Mouse (Mus musculus) embryonic facial prominence, embryonic 13.5 days (tissue): ENCODE data around the gene Nup54. TPM values are rescaled to one million over a fixed set of nuclear protein-coding genes. Genes with fewer than 3 reads are reported as not detected.

Experiments used
- ATAC-seq: fragments of 200-750 bp; cut with Nextera tagmentation; 2 replicates; pipeline ENCODE4 v1.8.0; 2017; ENCODE audit warnings: low read depth; ENCODE audit not compliant: insufficient number of reproducible peaks, insufficient read depth, low FRiP score, low TSS enrichment
- H3K27ac ChIP-seq: fragments of 300-500 bp; sonication (generic); 2 replicates; pipeline ENCODE4 v1.5.1; 2015; ENCODE audit warnings: moderate library complexity, mild to moderate bottlenecking, inconsistent platforms
- H3K27me3 ChIP-seq: fragments of 300-500 bp; sonication (generic); 2 replicates; pipeline ENCODE4 v1.6.1; 2015; ENCODE audit warnings: mild to moderate bottlenecking, inconsistent platforms
- H3K36me3 ChIP-seq: fragments of 300-500 bp; sonication (generic); 2 replicates; pipeline ENCODE4 v1.6.1; 2015; ENCODE audit warnings: mild to moderate bottlenecking, inconsistent platforms
- H3K4me1 ChIP-seq: fragments of 300-500 bp; sonication (generic); 2 replicates; pipeline ENCODE4 v1.6.1; 2015; ENCODE audit warnings: inconsistent platforms
- H3K4me2 ChIP-seq: fragments of 300-500 bp; sonication (generic); 2 replicates; pipeline ENCODE4 v1.6.1; 2015; ENCODE audit warnings: moderate library complexity, mild to moderate bottlenecking, inconsistent platforms
- H3K4me3 ChIP-seq: fragments of 300-500 bp; sonication (generic); 2 replicates; pipeline ENCODE4 v1.5.1; 2015; ENCODE audit warnings: mild to moderate bottlenecking, inconsistent platforms
- H3K9ac ChIP-seq: fragments of 300-500 bp; sonication (generic); 2 replicates; pipeline ENCODE4 v1.6.1; 2015; ENCODE audit warnings: mild to moderate bottlenecking, inconsistent platforms
- H3K9me3 ChIP-seq: fragments of 300-500 bp; sonication (generic); 2 replicates; pipeline ENCODE4 v1.6.1; 2016; ENCODE audit warnings: inconsistent platforms
- WGBS: fragments of 180-500 bp; shearing (Covaris S2); methylation state at CpG from one replicate; pipeline ENCODE4 v1.1.7; 2015; ENCODE audit warnings: mixed read lengths; 5-methylcytosine and 5-hydroxymethylcytosine counted together
- microRNA-seq: library from miRNA; unstranded; fragments of <30 nt; microRNA quantifications from one replicate; pipeline ENCODE4, GENCODE M21; 2016
- polyA plus RNA-seq: library from polyadenylated mRNA; unstranded; fragments of >200 nt; fragmentation: Nextera tagmentation; extraction: Ambion mirVana; gene quantifications from 2 replicates; pipeline ENCODE4 v1.2.1, GENCODE M21; 2015

Gene Nup54
- polyA plus RNA-seq, 1 experiment from 2014 or later, result 57.0 TPM

- Histone ChIP-seq H3K4me1 (peaks cover 10% of the 10 kb centered on the region; the same call in 1 of the 2 replicates), H3K9me3 (no peaks in the 10 kb centered on the region), H3K9ac (no peak overlapping the region), H3K36me3 (no peaks in the 10 kb centered on the region), H3K4me2 (no peak overlapping the region), H3K4me3 (no peak overlapping the region), H3K27ac (no peak overlapping the region), H3K27me3 (no peaks in the 10 kb centered on the region)
- ATAC-seq, result no peak
- WGBS, result 67% methylated on average over 2 of the region's 2 CpGs
Measured at GRCm38 (mm10) chr5:92372605-92373004, 62.4 kb downstream of the Nup54 start.

- ATAC-seq, result no peak
- no peak overlapping the region for H3K4me2 ChIP-seq
- H3K27me3 ChIP-seq, result no peaks in the 10 kb centered on the region
Measured at GRCm38 (mm10) chr5:92371361-92371976, 63.5 kb downstream of the Nup54 start.

GRCm38 (mm10) chr5:92370891-92371290 lies 64.1 kb downstream of the Nup54 start:
- Histone ChIP-seq H3K4me1 (0 out of 2 replicates have a peak, but pooled peaks cover 4% of the 10 kb centered on the region), H3K27me3 (no peaks in the 10 kb centered on the region), H3K36me3 (no peaks in the 10 kb centered on the region), H3K4me2 (no peak overlapping the region), H3K4me3 (no peak overlapping the region), H3K9me3 (no peaks in the 10 kb centered on the region), H3K9ac (no peak overlapping the region), H3K27ac (no peak overlapping the region; the same call in 1 of the 2 replicates)
- WGBS, result 74% methylated on average over 6 of the region's 6 CpGs
- no peak for ATAC-seq

More at GRCm38 (mm10) chr5:92371361-92371976, 63.5 kb downstream of the Nup54 start:
- H3K4me3 ChIP-seq, result no peak overlapping the region
- 63% methylated on average over 14 of the region's 14 CpGs for WGBS
- no peak overlapping the region for H3K9ac ChIP-seq
- H3K27ac ChIP-seq, result no peak overlapping the region; the same call in 1 of the 2 replicates
- H3K36me3 ChIP-seq, result no peaks in the 10 kb centered on the region
- 0 out of 2 replicates have a peak, but pooled peaks cover 4% of the 10 kb centered on the region for H3K4me1 ChIP-seq
- no peaks in the 10 kb centered on the region for H3K9me3 ChIP-seq

GRCm38 (mm10) chr5:92370392-92370791 lies 64.6 kb downstream of the Nup54 start:
- no peaks in the 10 kb centered on the region for H3K36me3 ChIP-seq
- 0 out of 2 replicates have a peak, but pooled peaks cover 4% of the 10 kb centered on the region for H3K4me1 ChIP-seq
- no peak overlapping the region for H3K4me2 ChIP-seq
- no peak overlapping the region for H3K27ac ChIP-seq
- no peaks in the 10 kb centered on the region for H3K9me3 ChIP-seq
- H3K27me3 ChIP-seq, result no peaks in the 10 kb centered on the region
- no peak overlapping the region for H3K9ac ChIP-seq
- WGBS, result 79% methylated on average over 6 of the region's 6 CpGs
- H3K4me3 ChIP-seq, result no peak overlapping the region
- no peak for ATAC-seq

GRCm38 (mm10) chr5:92369151-92369994 lies 65.6 kb downstream of the Nup54 start:
- no peaks in the 10 kb centered on the region for H3K27me3 ChIP-seq
- no peaks in the 10 kb centered on the region for H3K9me3 ChIP-seq
- 70% methylated on average over 13 of the region's 13 CpGs for WGBS
- H3K4me1 ChIP-seq, result 0 out of 2 replicates have a peak, but pooled peaks cover 4% of the 10 kb centered on the region
- no peak for ATAC-seq
- H3K4me2 ChIP-seq, result no peak overlapping the region
- H3K36me3 ChIP-seq, result no peaks in the 10 kb centered on the region
- no peak overlapping the region for H3K4me3 ChIP-seq
- H3K27ac ChIP-seq, result no peak overlapping the region
- no peak overlapping the region for H3K9ac ChIP-seq

- H3K27me3 ChIP-seq, result no peaks in the 10 kb centered on the region
- no peaks in the 10 kb centered on the region for H3K36me3 ChIP-seq
- WGBS, result 56% methylated on average over 10 of the region's 10 CpGs
- no peaks in the 10 kb centered on the region for H3K9me3 ChIP-seq
- H3K4me3 ChIP-seq, result no peak overlapping the region
- no peak overlapping the region for H3K4me2 ChIP-seq
- no peak overlapping the region for H3K9ac ChIP-seq
- no peak for ATAC-seq
- no peak overlapping the region for H3K27ac ChIP-seq
- 0 out of 2 replicates have a peak, but pooled peaks cover 4% of the 10 kb centered on the region for H3K4me1 ChIP-seq
Measured at GRCm38 (mm10) chr5:92368392-92368791, 66.6 kb downstream of the Nup54 start.

GRCm38 (mm10) chr5:92366565-92366964 lies 68.5 kb downstream of the Nup54 start:
- WGBS, result 65% methylated on average over 6 of the region's 6 CpGs
- Histone ChIP-seq H3K27me3 (no peaks in the 10 kb centered on the region), H3K36me3 (no peaks in the 10 kb centered on the region), H3K4me1 (0 out of 2 replicates have a peak, but pooled peaks cover 4% of the 10 kb centered on the region), H3K9ac (no peak overlapping the region), H3K4me3 (no peak overlapping the region), H3K9me3 (no peaks in the 10 kb centered on the region), H3K4me2 (no peak overlapping the region), H3K27ac (no peak overlapping the region)
- no peak for ATAC-seq

Small RNA genes within 50 kb of the gene (microRNA-seq; reads per million reads assigned to microRNA genes)
- gene Mir6415, result not detected

Other genes with a start within 250 kb of the Nup54 start
- gene U90926, start 219.8 kb downstream of the Nup54 start, polyA plus RNA-seq, result not detected in 2 replicates
- 0.39 TPM in 1 of 2 replicates, not detected in the other for gene Ppef2, start 178.9 kb downstream of the Nup54 start, polyA plus RNA-seq
- gene Naaa, start 157.0 kb downstream of the Nup54 start, polyA plus RNA-seq, result 8.7 and 10.2 TPM in 2 replicates
- 41.0 and 44.8 TPM in 2 replicates for gene Sdad1, start 124.7 kb downstream of the Nup54 start, polyA plus RNA-seq
- gene Cxcl9, start 107.1 kb downstream of the Nup54 start, polyA plus RNA-seq, result not detected in 2 replicates
- gene Art3, start 103.4 kb downstream of the Nup54 start, polyA plus RNA-seq, result 2.4 and 2.5 TPM in 2 replicates
- 0.45 and 0.73 TPM in 2 replicates for gene Cxcl10, start 86.3 kb downstream of the Nup54 start, polyA plus RNA-seq
- 7.9 and 9.0 TPM in 2 replicates for gene Scarb2, start 71.6 kb upstream of the Nup54 start, polyA plus RNA-seq
- 0.32 and 0.58 TPM in 2 replicates for gene Fam47e, start 119.8 kb upstream of the Nup54 start, polyA plus RNA-seq
- gene Stbd1, start 167.8 kb upstream of the Nup54 start, polyA plus RNA-seq, result 12.2 and 13.4 TPM in 2 replicates
- 0.41 and 1.2 TPM in 2 replicates for gene Ccdc158, start 240.1 kb upstream of the Nup54 start, polyA plus RNA-seq
- gene Shroom3, start 248.2 kb upstream of the Nup54 start, polyA plus RNA-seq, result 1.7 and 2.1 TPM in 2 replicates